Mouse (Mus musculus): ENCODE measurements at regions not wholly inside any gene's neighbourhood (a gene's known extent, or its start where the extent isn't known, plus 50 kb on each side); places are given as distances from the start of the nearest gene placed in this dataset.

DNA sequence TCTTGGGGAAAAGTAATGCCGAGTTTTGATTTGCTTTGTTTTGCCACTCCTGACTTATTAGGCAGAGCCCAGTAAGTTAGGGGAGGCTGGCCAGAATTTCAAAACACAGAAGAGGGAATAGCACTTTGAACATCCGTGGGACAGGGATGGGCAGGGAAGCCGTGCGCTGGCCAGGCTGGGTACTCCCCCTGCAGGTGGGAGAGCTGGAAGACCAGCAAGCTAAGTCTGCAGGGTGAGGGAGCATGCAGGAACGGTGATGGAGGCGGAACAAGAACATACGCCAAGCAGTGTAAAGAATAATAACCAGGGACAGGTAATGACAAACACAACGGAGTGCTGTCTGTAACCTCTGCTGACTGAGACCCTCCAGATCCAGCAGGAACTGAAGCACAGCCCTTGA lies 55.5 kb upstream of the Vps8 start:
- no peak for TF ChIP-seq POLR2A (IDR thresholded peaks at IDR 0.05; ENCODE audit: borderline replicate concordance, extremely low read depth, low read depth, low read length)
- peak; percentile 55 for TF ChIP-seq CTCF (IDR thresholded peaks at IDR 0.05; ENCODE audit: insufficient read depth, low read length)

Data from lung, adult 2 months (tissue).